Mouse (Mus musculus) forebrain, embryonic 16.5 days (tissue): ENCODE data around the gene Il25. TPM values are rescaled to one million over a fixed set of nuclear protein-coding genes. Genes with fewer than 3 reads are reported as not detected.
"Not testable (repeated sequence)": the region's sequence is repeated elsewhere in the genome, so short reads cannot be mapped to it uniquely, and the experiment has no call there.

Experiments
- ATAC-seq: fragments of 200-750 bp; cut with Nextera tagmentation; 2 replicates; pipeline ENCODE4 v1.8.0; 2017; ENCODE audit warnings: mild to moderate bottlenecking, moderate library complexity
- H3K27ac ChIP-seq: fragments of 300-500 bp; sonication (generic); 2 replicates; pipeline ENCODE4 v1.5.1; 2014; ENCODE audit warnings: low read length, control low read depth
- H3K27me3 ChIP-seq: fragments of 300-500 bp; sonication (generic); replicated peaks from 2 replicates; pipeline ENCODE4 v1.6.1; 2014; ENCODE audit warnings: low read length; ENCODE audit not compliant: control insufficient read depth, insufficient read depth
- H3K36me3 ChIP-seq: fragments of 300-500 bp; sonication (generic); 2 replicates; pipeline ENCODE4 v1.6.1; 2014; ENCODE audit not compliant: control insufficient read depth, insufficient read depth
- H3K4me1 ChIP-seq: fragments of 300-500 bp; sonication (generic); replicated peaks from 2 replicates; pipeline ENCODE4 v1.6.1; 2014; ENCODE audit warnings: low read length; ENCODE audit not compliant: control insufficient read depth, insufficient read depth
- H3K4me2 ChIP-seq: fragments of 300-500 bp; sonication (generic); 2 replicates; pipeline ENCODE4 v1.6.1; 2014; ENCODE audit warnings: mild to moderate bottlenecking, low read length, control low read depth
- H3K4me3 ChIP-seq: fragments of 300-500 bp; sonication (generic); replicated peaks from 2 replicates; pipeline ENCODE4 v1.5.1; 2014; ENCODE audit warnings: mild to moderate bottlenecking, low read length, control low read depth
- H3K9ac ChIP-seq: fragments of 300-500 bp; sonication (generic); replicated peaks from 2 replicates; pipeline ENCODE4 v1.6.1; 2014; ENCODE audit warnings: low read depth, low read length, control low read depth
- H3K9me3 ChIP-seq: fragments of 300-500 bp; sonication (generic); 2 replicates; pipeline ENCODE4 v1.6.1; 2016; ENCODE audit warnings: low read length; ENCODE audit not compliant: control insufficient read depth
- WGBS: fragments of 180-500 bp; shearing (Covaris S2); extraction: QIAGEN DNeasy Blood & Tissue Kit; methylation state at CpG from one replicate; pipeline ENCODE4 v1.1.7; 2014; 5-methylcytosine and 5-hydroxymethylcytosine counted together
- polyA plus RNA-seq: library from polyadenylated mRNA; unstranded; fragments of >200 nt; fragmentation: Nextera tagmentation; extraction: Ambion mirVana; gene quantifications from 2 replicates; pipeline ENCODE4 v1.2.1, GENCODE M21; 2015

Gene Il25
- polyA plus RNA-seq, 1 experiment from 2014 or later: 0.53 TPM

DNA sequence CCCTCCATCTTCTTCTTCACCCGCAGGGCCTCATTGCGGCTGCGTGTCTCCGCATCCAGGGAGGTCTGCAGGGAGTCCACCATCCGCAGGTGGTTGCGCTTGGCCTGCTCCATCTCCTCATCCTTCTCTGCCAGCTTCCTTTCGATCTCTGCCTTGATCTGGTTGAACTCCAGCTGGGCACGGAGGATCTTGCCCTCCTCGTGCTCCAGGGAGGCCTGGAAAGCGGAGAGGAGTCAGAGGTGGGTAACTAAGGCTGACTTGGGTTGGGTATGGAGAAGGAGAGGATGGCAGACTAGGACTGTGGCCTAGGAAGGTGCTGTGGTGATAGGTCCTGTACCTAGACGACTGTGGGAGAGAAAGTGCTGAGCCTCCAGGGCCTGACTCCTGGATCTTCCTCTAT lies 14.5 kb downstream of the Il25 start:
- not testable (repeated sequence) for H3K4me2 ChIP-seq, ATAC-seq, H3K27me3 ChIP-seq, H3K27ac ChIP-seq, H3K9me3 ChIP-seq, H3K36me3 ChIP-seq, H3K4me3 ChIP-seq, H3K9ac ChIP-seq, H3K4me1 ChIP-seq
- 91% methylated on average over 10 of the region's 11 CpGs for WGBS

DNA sequence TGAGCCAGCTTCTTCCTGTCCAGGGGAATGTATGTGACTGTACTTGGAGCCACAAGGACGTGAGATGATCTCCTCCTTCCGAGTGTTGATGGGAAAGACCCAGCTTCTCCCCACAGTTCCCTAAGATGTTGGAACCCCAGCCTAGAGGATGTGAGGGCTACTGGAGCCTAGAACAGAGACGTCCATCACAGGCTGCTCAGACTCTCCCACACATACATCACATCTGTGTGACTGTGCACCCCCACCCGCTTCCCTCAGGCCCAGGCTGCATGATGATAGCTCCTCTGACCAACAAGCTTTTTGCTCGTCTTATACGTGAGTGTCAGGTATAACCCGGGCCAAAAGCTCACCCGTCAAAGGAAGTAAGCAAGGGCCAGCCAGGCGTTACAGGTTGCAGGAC lies 16.3 kb downstream of the Il25 start:
- Histone ChIP-seq H3K9me3 (no peaks in the 10 kb centered on the region), H3K9ac (no peak overlapping the region), H3K4me1 (no peaks in the 10 kb centered on the region), H3K27ac (no peak overlapping the region), H3K4me2 (no peak overlapping the region), H3K4me3 (no peak overlapping the region), H3K36me3 (no peaks in the 10 kb centered on the region), H3K27me3 (no peaks in the 10 kb centered on the region)
- 93% methylated on average over 9 of the region's 9 CpGs for WGBS
- ATAC-seq: no peak

DNA sequence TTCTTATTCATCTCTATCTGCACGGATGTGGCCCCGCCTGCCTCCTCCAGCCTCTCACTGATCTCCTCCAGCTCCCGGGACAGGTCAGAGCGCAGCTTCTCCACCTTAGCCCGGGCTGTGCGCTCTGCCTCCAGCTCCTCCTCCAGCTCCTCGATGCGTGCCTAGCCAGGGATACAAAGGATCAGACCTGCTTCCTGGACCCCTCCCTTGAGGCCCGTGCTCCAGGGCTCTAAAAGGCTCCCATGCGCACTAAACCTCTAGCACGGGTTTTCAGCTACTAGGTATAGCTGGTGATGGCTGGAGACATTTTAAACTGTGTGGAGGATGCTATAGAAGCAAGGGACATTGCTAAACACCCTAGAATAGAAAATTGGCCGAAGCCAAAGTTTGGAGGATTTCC lies 18.0 kb downstream of the Il25 start:
- Histone ChIP-seq H3K4me2 (no peak overlapping the region), H3K4me3 (no peak overlapping the region), H3K36me3 (no peaks in the 10 kb centered on the region), H3K27ac (no peak overlapping the region), H3K27me3 (no peaks in the 10 kb centered on the region), H3K4me1 (no peaks in the 10 kb centered on the region), H3K9ac (no peak overlapping the region), H3K9me3 (no peaks in the 10 kb centered on the region)
- ATAC-seq: no peak
- WGBS: 66% methylated on average over 12 of the region's 12 CpGs

DNA sequence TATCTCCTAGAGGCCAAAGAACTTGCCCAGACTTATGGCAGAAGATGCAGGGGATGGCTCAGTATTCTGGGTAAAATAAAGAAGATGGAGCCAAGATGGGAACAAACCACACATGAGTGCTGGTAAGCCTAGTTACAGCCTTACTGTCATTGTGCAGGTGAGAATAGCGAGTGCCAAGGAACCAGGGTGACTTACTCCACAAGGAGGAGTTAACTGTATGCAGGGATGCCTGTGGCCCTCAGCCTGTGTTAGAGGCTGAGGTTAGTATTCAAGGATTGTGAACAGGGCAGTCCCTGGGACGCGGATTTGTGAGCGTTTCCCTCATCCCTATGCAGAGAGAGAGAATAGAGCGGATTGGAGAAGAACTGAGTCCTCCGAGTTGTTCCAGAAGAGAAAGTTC lies 19.1 kb downstream of the Il25 start:
- no peak overlapping the region for H3K9ac ChIP-seq
- H3K36me3 ChIP-seq: no peaks in the 10 kb centered on the region
- WGBS: 83% methylated on average over 6 of the region's 6 CpGs
- no peak overlapping the region for H3K4me3 ChIP-seq
- no peak overlapping the region for H3K27ac ChIP-seq
- H3K9me3 ChIP-seq: no peaks in the 10 kb centered on the region
- H3K4me2 ChIP-seq: no peak overlapping the region
- ATAC-seq: no peak
- no peaks in the 10 kb centered on the region for H3K27me3 ChIP-seq
- no peaks in the 10 kb centered on the region for H3K4me1 ChIP-seq

DNA sequence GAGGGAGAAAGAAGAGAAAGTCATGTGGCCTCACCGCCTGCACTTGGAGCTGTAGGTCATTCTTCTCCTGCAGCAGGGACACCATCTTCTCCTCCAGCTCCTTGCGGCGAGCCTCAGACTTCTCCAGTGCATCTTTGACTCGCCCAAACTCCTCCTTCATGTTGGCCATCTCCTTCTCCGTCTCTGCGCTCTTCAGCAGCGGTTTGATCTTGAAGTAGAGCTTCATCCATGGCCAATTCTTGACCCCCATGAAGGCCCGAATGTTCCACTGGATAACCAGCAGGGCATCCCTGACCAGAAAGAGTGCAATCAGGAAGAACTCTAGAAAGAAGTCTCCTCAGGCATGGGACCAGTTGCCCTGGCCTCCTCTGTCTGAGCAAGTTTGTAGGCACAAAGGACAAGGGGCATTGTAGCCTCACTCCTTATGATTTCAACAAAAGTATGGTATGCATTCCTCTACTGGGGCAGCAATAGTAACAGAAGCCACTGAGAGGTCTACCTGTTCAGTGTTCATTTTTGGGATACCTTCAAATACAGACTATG lies 21.2 kb downstream of the Il25 start:
- H3K9me3 ChIP-seq: no peaks in the 10 kb centered on the region
- ATAC-seq: no peak
- 94% methylated on average over 8 of the region's 8 CpGs for WGBS

DNA sequence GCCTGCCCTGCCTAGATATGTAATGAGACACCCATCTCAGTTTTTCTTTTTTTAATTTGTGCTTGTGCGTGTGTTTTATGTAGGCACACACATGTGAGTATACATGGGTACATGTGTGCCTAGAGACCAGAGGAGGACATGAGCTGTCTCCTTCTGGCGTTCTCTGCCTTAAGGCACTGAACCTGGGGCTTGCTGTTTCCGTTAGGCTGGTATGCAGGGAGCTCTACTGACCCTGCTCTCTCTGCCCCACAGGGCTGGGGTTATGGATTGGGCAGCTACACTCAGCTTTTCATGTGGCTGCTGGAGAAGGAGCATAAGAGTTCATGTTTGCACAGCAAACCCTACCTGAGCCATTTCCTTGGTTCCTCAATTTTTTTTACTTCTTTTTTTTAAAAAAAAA lies 22.0 kb downstream of the Il25 start:
- Histone ChIP-seq H3K4me3 (no peak overlapping the region), H3K4me2 (no peak overlapping the region), H3K9me3 (no peaks in the 10 kb centered on the region), H3K27me3 (no peaks in the 10 kb centered on the region), H3K27ac (no peak overlapping the region), H3K4me1 (no peaks in the 10 kb centered on the region), H3K9ac (no peak overlapping the region), H3K36me3 (no peaks in the 10 kb centered on the region)
- 81% methylated on average over 3 of the region's 3 CpGs for WGBS
- ATAC-seq: no peak

More for the DNA sequence above, 21.2 kb downstream of the Il25 start:
- Histone ChIP-seq H3K36me3 (no peaks in the 10 kb centered on the region), H3K27me3 (no peaks in the 10 kb centered on the region), H3K9ac (no peak overlapping the region), H3K27ac (no peak overlapping the region), H3K4me2 (no peak overlapping the region), H3K4me1 (no peaks in the 10 kb centered on the region), H3K4me3 (no peak overlapping the region)

DNA sequence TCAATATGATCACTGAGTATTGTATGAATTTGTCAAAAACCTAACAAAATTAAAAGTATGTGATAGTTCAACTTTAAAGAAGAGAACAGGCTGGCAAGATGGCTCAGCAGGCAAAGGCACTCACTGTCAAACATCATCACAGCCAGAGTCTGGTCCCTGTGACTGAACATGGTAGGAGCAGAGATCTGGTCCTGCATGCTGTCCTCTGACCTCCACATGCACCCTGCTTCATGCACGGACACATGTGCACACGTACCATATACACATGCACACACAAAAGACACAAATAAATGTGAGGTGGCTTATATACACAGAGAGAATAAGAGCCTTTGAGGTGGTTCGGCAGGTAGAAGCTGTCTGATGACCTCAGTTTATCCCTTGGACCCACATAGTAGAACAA lies 23.0 kb downstream of the Il25 start:
- Histone ChIP-seq H3K36me3 (no peaks in the 10 kb centered on the region), H3K27me3 (no peaks in the 10 kb centered on the region), H3K4me3 (no peak overlapping the region), H3K4me1 (no peaks in the 10 kb centered on the region), H3K4me2 (no peak overlapping the region), H3K27ac (no peak overlapping the region), H3K9me3 (no peaks in the 10 kb centered on the region), H3K9ac (no peak overlapping the region)
- ATAC-seq: no peak
- WGBS: 85% methylated on average over 3 of the region's 3 CpGs

DNA sequence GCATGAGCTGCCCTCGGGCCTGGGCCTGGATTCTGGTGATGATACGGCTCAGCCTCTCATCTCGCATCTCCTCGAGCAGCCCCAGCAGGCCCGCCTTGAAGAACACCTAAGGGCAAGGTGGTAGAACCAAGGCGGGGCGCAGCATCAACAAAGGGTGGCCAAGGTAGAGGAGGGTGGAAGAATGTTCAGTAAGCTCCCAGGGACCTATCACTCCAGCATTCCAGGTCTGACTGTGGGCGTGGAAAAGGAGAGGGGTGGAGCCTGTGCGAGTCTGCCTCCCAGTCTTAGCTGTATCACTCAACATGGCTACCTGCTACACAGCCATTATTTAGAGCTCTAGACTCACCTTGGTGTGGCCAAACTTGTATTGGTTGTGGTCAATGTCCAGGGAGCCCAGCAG lies 24.0 kb downstream of the Il25 start:
- Histone ChIP-seq H3K4me3 (no peak overlapping the region), H3K27ac (no peak overlapping the region), H3K36me3 (no peaks in the 10 kb centered on the region), H3K4me1 (no peaks in the 10 kb centered on the region), H3K4me2 (no peak overlapping the region), H3K9me3 (no peaks in the 10 kb centered on the region), H3K9ac (no peak overlapping the region), H3K27me3 (no peaks in the 10 kb centered on the region)
- 91% methylated on average over 9 of the region's 9 CpGs for WGBS
- ATAC-seq: no peak

DNA sequence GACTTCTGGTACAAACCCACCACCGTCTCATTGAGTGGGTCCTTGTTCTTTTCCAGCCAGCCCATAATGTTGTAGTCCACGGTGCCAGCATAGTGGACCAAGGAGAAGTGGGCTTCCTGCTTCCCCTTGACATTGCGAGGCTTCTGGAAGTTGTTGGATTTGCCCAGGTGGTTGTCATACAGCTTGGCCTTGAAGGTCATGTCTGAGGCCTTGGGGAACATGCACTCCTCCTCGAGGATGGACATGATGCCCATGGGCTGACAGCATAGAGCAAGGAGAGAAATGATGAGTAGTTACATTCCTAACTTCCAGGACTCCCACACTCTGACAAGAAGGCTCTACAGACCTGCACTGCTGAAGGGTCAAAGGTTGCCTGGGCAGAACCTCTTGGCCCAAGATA lies 26.0 kb downstream of the Il25 start:
- Histone ChIP-seq H3K36me3 (no peaks in the 10 kb centered on the region), H3K9me3 (no peaks in the 10 kb centered on the region), H3K4me2 (no peak overlapping the region), H3K27me3 (no peaks in the 10 kb centered on the region), H3K9ac (no peak overlapping the region), H3K4me3 (no peak overlapping the region), H3K4me1 (no peaks in the 10 kb centered on the region), H3K27ac (no peak overlapping the region)
- no peak for ATAC-seq
- WGBS: 84% methylated on average over 4 of the region's 4 CpGs

DNA sequence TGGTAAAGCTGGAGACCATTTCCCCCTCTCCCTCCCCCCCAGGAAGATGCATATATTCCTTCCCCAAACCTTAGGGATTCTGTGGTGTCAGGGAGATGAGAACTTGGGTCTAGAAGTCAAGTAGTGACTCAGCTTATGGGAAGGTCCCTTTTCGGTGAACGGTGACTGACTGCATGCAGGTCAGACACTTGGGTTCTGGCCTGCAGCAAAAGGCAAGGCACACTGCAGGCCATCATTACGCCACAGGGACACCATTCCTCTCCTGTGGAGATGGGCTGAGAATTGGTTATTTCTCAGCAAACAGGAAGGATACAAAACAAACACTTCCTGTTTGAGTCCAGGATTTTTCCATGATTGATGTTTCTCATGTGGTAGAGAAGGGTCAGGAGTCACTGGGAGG lies 26.7 kb downstream of the Il25 start:
- Histone ChIP-seq H3K9me3 (no peaks in the 10 kb centered on the region), H3K4me2 (no peak overlapping the region), H3K27me3 (no peaks in the 10 kb centered on the region), H3K27ac (no peak overlapping the region), H3K4me1 (no peaks in the 10 kb centered on the region), H3K9ac (no peak overlapping the region), H3K4me3 (no peak overlapping the region), H3K36me3 (no peaks in the 10 kb centered on the region)
- ATAC-seq: no peak
- WGBS: 89% methylated on average over 3 of the region's 3 CpGs
